Mouse (Mus musculus): Measurements from ENCODE around the gene Psmd9.

GRCm38 (mm10) chr5:123239501-123239900, 70.3 kb downstream of the Psmd9 start:
- TF ChIP-seq CTCF (IDR thresholded peaks at IDR 0.05; ENCODE audit: low read depth, low read length): no peak
- no peak for TF ChIP-seq POLR2A (IDR thresholded peaks at IDR 0.05; ENCODE audit: borderline replicate concordance, low read depth, low read length)
